Mouse (Mus musculus) common myeloid progenitor, adult 5-6 weeks (primary cell): ENCODE measurements at regions not wholly inside any gene's neighbourhood (a gene's known extent, or its start where the extent isn't known, plus 50 kb on each side); places are given as distances from the start of the nearest gene placed in this dataset.

Source experiments
- ATAC-seq: replicated peaks from 2 replicates; pipeline ENCODE4 v1.8.0; 2016; ENCODE audit warnings: low read depth, mild to moderate bottlenecking, moderate TSS enrichment, inconsistent platforms; ENCODE audit not compliant: poor library complexity, severe bottlenecking

- peak; percentile 82 for ATAC-seq
Measured at GRCm38 (mm10) chr2:103848923-103849700, 51.7 kb upstream of the Caprin1 start.

- no peak for ATAC-seq
Measured at GRCm38 (mm10) chr2:103849766-103850530, 52.5 kb upstream of the Caprin1 start.

DNA sequence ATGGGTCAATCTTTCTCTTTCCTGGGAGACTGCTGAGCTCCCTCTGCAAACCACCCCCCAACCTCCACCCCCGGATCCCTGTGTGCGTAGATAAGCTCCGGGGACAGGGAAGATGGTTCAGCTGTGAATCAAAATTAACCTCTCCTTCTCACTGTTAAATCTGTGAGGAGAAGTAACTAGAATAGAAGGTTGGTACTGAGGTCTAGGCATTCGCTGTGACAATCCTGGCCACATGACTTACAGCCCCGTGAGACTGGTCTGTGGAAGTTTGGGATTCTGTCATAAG lies 53.0 kb upstream of the Caprin1 start:
- no peak for ATAC-seq

DNA sequence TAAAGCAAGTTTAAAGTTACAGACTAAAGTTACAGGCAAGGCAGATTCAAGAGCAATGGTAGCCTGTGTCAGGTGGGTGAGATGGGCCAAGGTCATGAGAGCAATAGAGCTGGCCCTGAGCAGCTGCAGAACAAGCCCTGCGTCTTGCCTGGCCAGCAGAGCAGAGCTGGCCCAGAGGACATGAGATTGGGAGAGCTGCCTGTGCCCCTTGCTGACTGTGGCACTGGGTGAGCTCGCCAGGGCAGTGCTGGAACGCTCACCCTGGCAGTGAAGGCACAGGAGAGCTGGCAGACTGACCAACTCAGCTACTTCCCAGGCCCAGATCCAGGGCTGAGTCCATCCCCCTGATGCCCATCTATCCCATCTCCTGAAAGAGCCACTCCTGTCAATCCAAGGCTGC lies 53.7 kb upstream of the Caprin1 start:
- ATAC-seq, result no peak

DNA sequence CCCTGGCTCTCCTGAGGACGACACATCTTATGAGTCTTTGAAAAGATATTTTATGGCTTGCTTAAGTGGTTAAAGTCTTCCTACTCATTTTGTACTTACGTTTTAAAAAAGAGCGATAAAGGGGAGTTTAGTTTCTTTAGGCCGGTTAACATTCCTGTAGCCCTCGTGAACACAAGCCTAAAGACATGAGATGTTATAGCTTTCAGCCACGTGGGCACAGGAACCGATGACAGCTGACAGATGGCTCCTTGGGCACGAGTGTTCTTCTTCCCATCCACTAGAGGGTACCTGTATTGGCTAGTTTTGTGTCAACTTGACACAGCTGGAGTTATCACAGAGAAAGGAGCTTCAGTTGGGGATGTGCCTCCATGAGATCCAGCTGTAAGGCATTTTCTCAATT lies 63.8 kb upstream of the Caprin1 start:
- ATAC-seq, result no peak

DNA sequence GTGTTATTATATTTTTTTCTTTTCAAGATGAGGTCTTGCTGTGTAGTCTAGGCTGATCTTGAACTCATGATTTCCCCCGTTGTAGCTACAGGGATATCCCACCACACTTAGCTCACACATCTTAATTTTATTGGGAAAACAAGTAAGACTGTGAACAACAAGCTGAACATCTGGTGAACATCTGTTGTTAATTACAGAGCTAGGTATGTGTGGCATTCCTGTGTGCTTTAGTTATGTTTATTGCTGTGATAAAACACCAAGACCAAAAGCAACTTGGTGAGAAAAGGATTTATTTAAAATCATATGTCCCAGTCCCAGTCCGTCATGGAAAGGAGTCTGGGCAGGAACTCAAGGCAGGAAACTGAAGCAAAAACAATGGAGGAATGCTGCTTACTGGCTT lies 66.8 kb upstream of the Caprin1 start:
- ATAC-seq, result no peak

DNA sequence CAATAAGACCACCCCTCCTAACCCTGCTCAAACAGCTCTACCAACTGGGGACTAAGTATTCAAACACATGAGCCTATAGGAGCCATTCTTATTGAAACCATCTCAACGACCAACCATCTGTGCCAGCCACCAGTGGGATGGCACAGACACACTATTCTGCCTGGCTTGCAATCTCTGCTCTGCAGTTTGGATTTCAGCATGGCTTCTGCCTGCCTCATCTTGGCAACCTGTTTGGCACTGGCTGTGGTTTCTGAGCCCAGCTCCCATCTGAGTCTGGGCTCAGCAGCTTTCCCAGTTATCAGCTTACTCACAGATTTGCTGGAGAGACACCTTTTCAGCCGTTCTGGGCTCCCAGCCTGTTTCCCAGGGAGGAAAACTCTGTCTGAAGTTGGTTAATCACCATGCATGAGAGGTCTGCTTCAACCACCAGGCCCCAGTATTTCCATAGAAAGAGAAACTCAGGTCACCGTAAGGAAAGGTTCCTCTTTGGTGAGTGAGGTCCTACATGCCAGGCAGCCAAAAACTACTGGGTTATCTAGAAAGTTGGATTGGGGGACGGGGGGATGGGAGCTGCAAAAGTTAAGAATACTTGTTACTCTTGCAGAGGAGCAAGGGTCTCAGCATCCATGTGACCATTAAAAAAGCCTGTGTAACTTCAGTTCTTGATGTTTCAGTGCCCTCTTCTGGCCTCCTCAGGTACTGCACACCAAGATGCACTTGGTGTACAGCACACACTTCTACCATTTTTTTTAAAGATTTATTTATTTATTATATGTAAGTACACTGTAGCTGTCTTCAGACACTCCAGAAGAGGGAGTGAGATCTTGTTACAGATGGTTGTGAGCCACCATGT lies 68.1 kb upstream of the Caprin1 start:
- peak; percentile 81 for ATAC-seq

- ATAC-seq, result no peak
Measured at GRCm38 (mm10) chr2:103867241-103867957, 70.0 kb upstream of the Caprin1 start.

- no peak for ATAC-seq
Measured at GRCm38 (mm10) chr2:103867958-103868330, 70.5 kb upstream of the Caprin1 start.

DNA sequence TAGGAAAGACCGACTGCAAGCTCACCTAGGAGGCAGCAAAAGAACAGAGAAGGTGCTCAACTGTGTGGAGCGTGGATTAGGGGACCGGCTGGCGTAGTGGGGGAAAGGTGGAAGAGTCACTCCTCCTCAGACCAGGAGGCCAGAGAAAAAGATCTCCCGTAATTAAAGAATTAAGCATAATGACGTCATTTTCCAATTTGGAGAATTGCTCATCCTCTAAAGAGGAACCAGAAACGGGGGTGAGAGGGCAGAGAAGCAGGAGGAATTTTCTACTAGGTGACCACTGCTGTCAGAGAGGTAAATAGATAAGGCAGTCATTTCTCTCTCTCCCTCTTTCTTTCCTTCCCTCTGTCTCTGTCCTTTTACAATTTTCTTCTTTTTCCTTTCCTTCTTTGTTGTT lies 71.2 kb upstream of the Caprin1 start:
- ATAC-seq, result no peak

- ATAC-seq, result peak; percentile 92
Measured at GRCm38 (mm10) chr2:103871522-103872276, 74.2 kb upstream of the Caprin1 start.

DNA sequence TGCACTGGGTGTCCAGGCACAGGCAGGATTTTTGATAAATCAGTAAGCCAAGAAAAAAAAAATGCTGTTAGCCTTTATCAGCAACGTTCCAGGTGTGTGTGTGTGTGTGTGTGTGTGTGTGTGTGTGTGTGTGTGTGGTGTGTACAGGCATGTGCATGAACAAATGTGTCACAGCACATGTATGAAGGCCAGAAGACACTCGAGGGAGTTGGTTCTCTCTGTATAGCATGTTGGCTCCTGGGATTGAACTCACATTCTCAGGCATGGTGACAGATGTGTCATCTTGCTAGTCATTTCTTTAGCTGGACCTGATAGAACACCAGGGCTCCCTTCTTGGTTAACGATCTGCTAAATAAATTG lies 74.8 kb upstream of the Caprin1 start:
- no peak for ATAC-seq

GRCm38 (mm10) chr2:103873381-103873780 lies 75.9 kb upstream of the Caprin1 start:
- no peak for ATAC-seq

GRCm38 (mm10) chr2:103874466-103874865 lies 77.0 kb upstream of the Caprin1 start:
- ATAC-seq, result no peak

DNA sequence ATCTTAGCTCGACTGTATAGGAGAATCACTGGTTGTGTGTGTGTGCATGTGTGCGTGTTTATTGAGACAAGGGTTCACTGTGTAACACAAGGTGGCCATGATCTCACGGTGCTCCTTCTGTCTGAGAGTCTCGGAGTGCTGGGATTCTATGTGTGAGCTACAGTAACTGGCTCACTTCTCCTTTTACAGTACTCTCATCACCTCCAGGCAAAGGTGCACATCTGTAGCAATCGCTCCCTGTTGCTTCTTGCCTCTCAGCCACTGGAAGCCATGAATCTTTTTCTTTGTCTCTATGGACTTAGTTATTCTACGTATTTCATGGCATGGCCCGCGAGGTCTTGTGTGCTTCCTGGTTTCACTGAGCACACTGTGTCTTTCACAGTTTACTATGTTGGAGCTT lies 78.3 kb upstream of the Caprin1 start:
- ATAC-seq, result no peak

GRCm38 (mm10) chr2:103876236-103876635 lies 78.8 kb upstream of the Caprin1 start:
- no peak for ATAC-seq

DNA sequence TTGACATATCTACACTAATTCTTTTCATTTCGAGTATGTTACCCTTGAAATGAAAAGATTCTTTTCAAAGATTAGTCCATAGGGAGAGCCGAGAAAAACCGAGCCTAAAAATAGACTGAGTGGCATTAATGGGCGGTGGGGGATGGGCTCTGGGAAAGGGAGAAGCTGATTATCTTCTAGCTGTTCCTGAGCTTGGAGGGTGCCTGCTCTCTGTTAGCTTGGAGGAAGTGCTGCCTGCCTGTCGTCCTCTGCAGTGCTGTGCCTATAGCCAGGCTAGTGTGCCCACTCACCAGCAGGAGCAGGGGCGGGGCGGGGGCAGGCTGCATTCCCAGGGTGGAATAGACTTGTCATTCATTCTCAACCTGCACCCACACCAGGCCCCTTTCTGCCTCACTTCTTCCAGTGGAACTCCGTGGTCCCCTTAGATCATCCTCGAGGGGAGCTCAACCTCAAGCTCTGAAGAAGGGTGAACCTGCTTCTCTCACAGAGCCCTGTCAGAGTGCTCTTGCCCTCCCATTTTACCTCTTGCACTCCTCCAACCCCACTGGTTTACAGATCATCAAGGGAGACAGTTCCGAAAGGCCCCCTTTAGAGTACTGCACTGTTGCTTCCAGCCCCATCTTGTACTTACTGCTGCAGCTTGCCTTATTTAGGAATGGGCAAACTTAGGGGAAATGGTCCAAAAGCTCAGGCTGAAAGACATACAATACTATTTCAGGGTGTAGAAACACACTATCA lies 76.6 kb upstream of the Lmo2 start:
- peak; percentile 87 for ATAC-seq

DNA sequence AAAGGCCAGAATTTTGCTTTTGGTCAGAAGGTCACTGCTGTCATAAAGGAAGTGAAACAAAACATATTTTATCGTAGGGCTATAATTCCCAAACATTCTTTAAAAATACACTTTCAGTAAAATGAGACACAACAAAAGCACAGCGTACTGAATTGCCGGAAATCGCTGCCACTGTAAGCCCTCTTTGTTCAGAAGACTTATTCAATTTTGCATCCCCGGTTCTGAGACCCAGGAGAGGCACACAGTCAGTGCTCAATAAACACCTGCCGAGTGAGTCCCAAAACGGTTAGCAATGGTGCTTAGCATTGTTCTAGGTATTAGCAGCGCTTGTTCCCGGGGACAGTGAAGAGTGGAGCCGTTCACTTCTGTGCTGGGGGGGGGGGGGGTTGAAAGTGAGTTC lies 72.9 kb upstream of the Lmo2 start:
- ATAC-seq, result no peak

GRCm38 (mm10) chr2:103888023-103888422 lies 69.8 kb upstream of the Lmo2 start:
- ATAC-seq, result no peak; the same call in 1 of the 2 replicates
